Mouse (Mus musculus): ENCODE measurements at regions not wholly inside any gene's neighbourhood (a gene's known extent, or its start where the extent isn't known, plus 50 kb on each side); places are given as distances from the start of the nearest gene placed in this dataset.

- no peaks in the 10 kb centered on the region for H3K36me3 ChIP-seq (ENCODE audit: insufficient read depth, low read length)
- no peaks in the 10 kb centered on the region for H3K4me1 ChIP-seq (replicated peaks; ENCODE audit: low read depth, low read length)
- H3K9me3 ChIP-seq (ENCODE audit: low read length) = no peaks in the 10 kb centered on the region
- TF ChIP-seq CTCF (conservative IDR thresholded peaks at IDR 0.05; ENCODE audit: low read length) = no peak
- no peak for TF ChIP-seq NANOG (IDR thresholded peaks at IDR 0.05; ENCODE audit: borderline replicate concordance, low read length)
- no peak for TF ChIP-seq POU5F1 (IDR thresholded peaks at IDR 0.05; ENCODE audit: borderline replicate concordance, low read length)
- H3K27me3 ChIP-seq (ENCODE audit: insufficient read depth, low read length) = no peaks in the 10 kb centered on the region
- H3K4me3 ChIP-seq (replicated peaks; ENCODE audit: low read length) = no peak overlapping the region
These were observed 481.7 kb upstream of the Nr2f2 start for GRCm38 (mm10) chr7:70848016-70848776.

GRCm38 (mm10) chr7:70847450-70847993 lies 481.0 kb upstream of the Nr2f2 start:
- Histone ChIP-seq H3K27me3 (ENCODE audit: insufficient read depth, low read length) (no peaks in the 10 kb centered on the region), H3K4me1 (replicated peaks; ENCODE audit: low read depth, low read length) (no peaks in the 10 kb centered on the region), H3K9me3 (ENCODE audit: low read length) (no peaks in the 10 kb centered on the region), H3K4me3 (replicated peaks; ENCODE audit: low read length) (no peak overlapping the region), H3K36me3 (ENCODE audit: insufficient read depth, low read length) (no peaks in the 10 kb centered on the region)
- no peak for TF ChIP-seq POU5F1 (IDR thresholded peaks at IDR 0.05; ENCODE audit: borderline replicate concordance, low read length)
- TF ChIP-seq CTCF (conservative IDR thresholded peaks at IDR 0.05; ENCODE audit: low read length) = no peak
- no peak for TF ChIP-seq NANOG (IDR thresholded peaks at IDR 0.05; ENCODE audit: borderline replicate concordance, low read length)

- Histone ChIP-seq H3K4me3 (replicated peaks; ENCODE audit: low read length) (no peak overlapping the region), H3K36me3 (ENCODE audit: insufficient read depth, low read length) (no peaks in the 10 kb centered on the region), H3K4me1 (replicated peaks; ENCODE audit: low read depth, low read length) (no peaks in the 10 kb centered on the region), H3K9me3 (ENCODE audit: low read length) (no peaks in the 10 kb centered on the region), H3K27me3 (ENCODE audit: insufficient read depth, low read length) (no peaks in the 10 kb centered on the region)
- TF ChIP-seq CTCF (conservative IDR thresholded peaks at IDR 0.05; ENCODE audit: low read length) = no peak
These were observed 479.5 kb upstream of the Nr2f2 start for GRCm38 (mm10) chr7:70846076-70846475.

- no peak for TF ChIP-seq NANOG (IDR thresholded peaks at IDR 0.05; ENCODE audit: borderline replicate concordance, low read length)
- TF ChIP-seq POU5F1 (IDR thresholded peaks at IDR 0.05; ENCODE audit: borderline replicate concordance, low read length) = no peak
- no peak overlapping the region for H3K4me3 ChIP-seq (replicated peaks; ENCODE audit: low read length)
- H3K27me3 ChIP-seq (ENCODE audit: insufficient read depth, low read length) = no peaks in the 10 kb centered on the region
- no peaks in the 10 kb centered on the region for H3K9me3 ChIP-seq (ENCODE audit: low read length)
- H3K4me1 ChIP-seq (replicated peaks; ENCODE audit: low read depth, low read length) = no peaks in the 10 kb centered on the region
- no peaks in the 10 kb centered on the region for H3K36me3 ChIP-seq (ENCODE audit: insufficient read depth, low read length)
These were observed 473.6 kb upstream of the Nr2f2 start for GRCm38 (mm10) chr7:70840142-70840541.

GRCm38 (mm10) chr7:70839190-70839589 lies 472.7 kb upstream of the Nr2f2 start:
- Histone ChIP-seq H3K27me3 (ENCODE audit: insufficient read depth, low read length) (no peaks in the 10 kb centered on the region), H3K4me3 (replicated peaks; ENCODE audit: low read length) (no peak overlapping the region), H3K9me3 (ENCODE audit: low read length) (no peaks in the 10 kb centered on the region), H3K36me3 (ENCODE audit: insufficient read depth, low read length) (no peaks in the 10 kb centered on the region), H3K4me1 (replicated peaks; ENCODE audit: low read depth, low read length) (no peaks in the 10 kb centered on the region)
- TF ChIP-seq CTCF (conservative IDR thresholded peaks at IDR 0.05; ENCODE audit: low read length) = no peak
- no peak for TF ChIP-seq POU5F1 (IDR thresholded peaks at IDR 0.05; ENCODE audit: borderline replicate concordance, low read length)
- TF ChIP-seq NANOG (IDR thresholded peaks at IDR 0.05; ENCODE audit: borderline replicate concordance, low read length) = no peak

- no peak for TF ChIP-seq CTCF (conservative IDR thresholded peaks at IDR 0.05; ENCODE audit: low read length)
- TF ChIP-seq NANOG (IDR thresholded peaks at IDR 0.05; ENCODE audit: borderline replicate concordance, low read length) = no peak
- no peak for TF ChIP-seq POU5F1 (IDR thresholded peaks at IDR 0.05; ENCODE audit: borderline replicate concordance, low read length)
- Histone ChIP-seq H3K36me3 (ENCODE audit: insufficient read depth, low read length) (no peaks in the 10 kb centered on the region), H3K27me3 (ENCODE audit: insufficient read depth, low read length) (no peaks in the 10 kb centered on the region), H3K9me3 (ENCODE audit: low read length) (no peaks in the 10 kb centered on the region), H3K4me3 (replicated peaks; ENCODE audit: low read length) (no peak overlapping the region), H3K4me1 (replicated peaks; ENCODE audit: low read depth, low read length) (no peaks in the 10 kb centered on the region)
These were observed 468.4 kb upstream of the Nr2f2 start for GRCm38 (mm10) chr7:70834787-70835461.

GRCm38 (mm10) chr7:70828486-70829195 lies 462.1 kb upstream of the Nr2f2 start:
- Histone ChIP-seq H3K4me1 (replicated peaks; ENCODE audit: low read depth, low read length) (no peaks in the 10 kb centered on the region), H3K27me3 (ENCODE audit: insufficient read depth, low read length) (no peaks in the 10 kb centered on the region), H3K9me3 (ENCODE audit: low read length) (0 out of 2 replicates have a peak, but pooled peaks cover 4% of the 10 kb centered on the region), H3K36me3 (ENCODE audit: insufficient read depth, low read length) (no peaks in the 10 kb centered on the region), H3K4me3 (replicated peaks; ENCODE audit: low read length) (no peak overlapping the region)
- TF ChIP-seq POU5F1 (IDR thresholded peaks at IDR 0.05; ENCODE audit: borderline replicate concordance, low read length) = no peak
- TF ChIP-seq NANOG (IDR thresholded peaks at IDR 0.05; ENCODE audit: borderline replicate concordance, low read length) = no peak
- TF ChIP-seq CTCF (conservative IDR thresholded peaks at IDR 0.05; ENCODE audit: low read length) = no peak

- no peaks in the 10 kb centered on the region for H3K36me3 ChIP-seq (ENCODE audit: insufficient read depth, low read length)
- TF ChIP-seq CTCF (conservative IDR thresholded peaks at IDR 0.05; ENCODE audit: low read length) (no peak), NANOG (IDR thresholded peaks at IDR 0.05; ENCODE audit: borderline replicate concordance, low read length) (no peak), POU5F1 (IDR thresholded peaks at IDR 0.05; ENCODE audit: borderline replicate concordance, low read length) (no peak)
- no peak overlapping the region for H3K4me3 ChIP-seq (replicated peaks; ENCODE audit: low read length)
These were observed 459.5 kb upstream of the Nr2f2 start for GRCm38 (mm10) chr7:70826074-70826473.

More at GRCm38 (mm10) chr7:70826074-70826473, 459.5 kb upstream of the Nr2f2 start:
- Histone ChIP-seq H3K9me3 (ENCODE audit: low read length) (0 out of 2 replicates have a peak, but pooled peaks cover 4% of the 10 kb centered on the region), H3K4me1 (replicated peaks; ENCODE audit: low read depth, low read length) (no peaks in the 10 kb centered on the region), H3K27me3 (ENCODE audit: insufficient read depth, low read length) (no peaks in the 10 kb centered on the region)

Measured in E14TG2a.4 (cell line).